Mouse (Mus musculus) cortical plate, adult 2 months (tissue): ENCODE results near the gene Kcnma1.

Experiments
- CTCF ChIP-seq: fragments of 200-500 bp; IDR thresholded peaks from 2 replicates; pipeline ENCODE4 v1.5.1; 2011; ENCODE audit warnings: mild to moderate bottlenecking, control low read depth, low read length; ENCODE audit not compliant: insufficient read depth; ENCODE audit errors: extremely low read depth
- POLR2A ChIP-seq: fragments of 200-500 bp; IDR thresholded peaks from 2 replicates; pipeline ENCODE4 v1.6.1; 2011; ENCODE audit warnings: mild to moderate bottlenecking, low read length, control low read depth; ENCODE audit not compliant: insufficient read depth; ENCODE audit errors: extremely low read depth

DNA sequence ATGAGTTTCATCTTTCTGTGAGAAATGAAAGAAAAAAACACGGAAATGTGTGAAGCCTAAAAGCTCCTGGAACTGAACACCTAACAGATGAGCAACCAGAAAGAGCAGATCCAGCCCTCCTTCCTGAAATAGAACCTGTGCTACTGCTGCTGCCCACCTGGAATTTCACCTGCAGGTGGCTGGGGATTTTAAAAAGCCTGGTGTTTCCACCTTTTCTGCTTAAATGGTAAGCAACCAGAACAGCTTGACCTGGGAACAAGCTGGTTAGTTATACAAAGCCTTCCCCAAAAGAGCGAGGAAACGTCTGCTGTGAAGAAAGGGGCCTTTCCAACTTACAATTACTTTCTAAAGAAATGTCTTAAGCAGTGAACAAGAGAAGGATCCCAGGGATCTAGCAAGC lies 404.2 kb downstream of the Kcnma1 start:
- TF ChIP-seq CTCF, result no peak
- no peak for TF ChIP-seq POLR2A
